Mouse (Mus musculus) mouse embryonic stem cell (cell line): ENCODE data around the gene Fam19a3.

Experiments
- in situ Hi-C, 2 experiments: fragments of 300-500 bp; cut with MboI; formaldehyde crosslinking; loops; 1 replicate in 1 of 2; 3 replicates in 1 of 2; pipeline ENCODE4 v1.14.3; 2019 to 2020; ENCODE audit warnings: low sequenced_read_pairs in 2 of 2, low pct_unique_long_range_greater_than_20kb in 1 of 2, mixed read lengths in 1 of 2; ENCODE audit not compliant: unreplicated experiment in 1 of 2

Fam19a3 gene

GRCm38 (mm10) chr3:104793871-104794828 is 12.5 kb upstream of the Fam19a3 start:
- in situ Hi-C loops, result loop anchor here in 1 of 2 experiments (25.0 kb wide), 1 partner anchor 168 kb away; the partner anchor contains the start of gene Wnt2b

- in situ Hi-C loops, result loop anchor here in 1 of 2 experiments (25.0 kb wide), 1 partner anchor 170 kb away; the partner anchor contains the start of gene Wnt2b
Measured at GRCm38 (mm10) chr3:104792360-104793270, 11.0 kb upstream of the Fam19a3 start.

GRCm38 (mm10) chr3:104791671-104792070 is 10.0 kb upstream of the Fam19a3 start:
- in situ Hi-C loops, result loop anchor here in 1 of 2 experiments (25.0 kb wide), 1 partner anchor 171 kb away; the partner anchor contains the start of gene Wnt2b

GRCm38 (mm10) chr3:104791017-104791416 is 9.4 kb upstream of the Fam19a3 start:
- in situ Hi-C loops, result loop anchor here in 1 of 2 experiments (25.0 kb wide), 1 partner anchor 171 kb away; the partner anchor contains the start of gene Wnt2b

- in situ Hi-C loops, result loop anchor here in 1 of 2 experiments (25.0 kb wide), 1 partner anchor 172 kb away; the partner anchor contains the start of gene Wnt2b
Measured at GRCm38 (mm10) chr3:104790401-104790937, 8.8 kb upstream of the Fam19a3 start.

- in situ Hi-C loops, result loop anchor here in 1 of 2 experiments (25.0 kb wide), 1 partner anchor 172 kb away; the partner anchor contains the start of gene Wnt2b
Measured at GRCm38 (mm10) chr3:104789822-104790221, 8.2 kb upstream of the Fam19a3 start.

- in situ Hi-C loops, result loop anchor here in 1 of 2 experiments (25.0 kb wide), 1 partner anchor 173 kb away; the partner anchor contains the start of gene Wnt2b
Measured at GRCm38 (mm10) chr3:104789312-104789605, 7.6 kb upstream of the Fam19a3 start.

- in situ Hi-C loops, result loop anchor here in 1 of 2 experiments (25.0 kb wide), 1 partner anchor 174 kb away; the partner anchor contains the start of gene Wnt2b
Measured at GRCm38 (mm10) chr3:104788561-104789311, 7.1 kb upstream of the Fam19a3 start.

GRCm38 (mm10) chr3:104788075-104788474 is 6.4 kb upstream of the Fam19a3 start, which contains the start of gene Rhoc:
Gene Rhoc, plus strand, starts transcription at chr3:104788375.
- in situ Hi-C loops, result loop anchor here in 1 of 2 experiments (25.0 kb wide), 1 partner anchor 174 kb away; the partner anchor contains the start of gene Wnt2b

- in situ Hi-C loops, result loop anchor here in 1 of 2 experiments (25.0 kb wide), 1 partner anchor 177 kb away; the partner anchor contains the start of gene Wnt2b
Measured at GRCm38 (mm10) chr3:104785284-104785683, 3.6 kb upstream of the Fam19a3 start.

- in situ Hi-C loops, result loop anchor here in 1 of 2 experiments (25.0 kb wide), 1 partner anchor 178 kb away; the partner anchor contains the start of gene Wnt2b
Measured at GRCm38 (mm10) chr3:104783971-104784500, 2.4 kb upstream of the Fam19a3 start.

GRCm38 (mm10) chr3:104782061-104782681 is 531 bp upstream of the Fam19a3 start:
- in situ Hi-C loops, result loop anchor here in 1 of 2 experiments (25.0 kb wide), 1 partner anchor 180 kb away; the partner anchor contains the start of gene Wnt2b

- in situ Hi-C loops, result loop anchor here in 1 of 2 experiments (25.0 kb wide), 1 partner anchor 182 kb away; the partner anchor contains the start of gene Wnt2b
Measured at GRCm38 (mm10) chr3:104780561-104781420, 849 bp downstream of the Fam19a3 start, which contains the start of gene Ppm1j. Gene Ppm1j, plus strand, starts transcription at chr3:104781056.

GRCm38 (mm10) chr3:104779949-104780348 is 1.7 kb downstream of the Fam19a3 start:
- in situ Hi-C loops, result loop anchor here (10.0 to 25.0 kb wide), 2 partner anchors 182 to 185 kb away; partner anchors contain the start of gene Wnt2b (in 2 of the 2)

GRCm38 (mm10) chr3:104777342-104777741 is 4.3 kb downstream of the Fam19a3 start:
- in situ Hi-C loops, result loop anchor here (10.0 to 25.0 kb wide), 2 partner anchors 185 to 187 kb away; partner anchors contain the start of gene Wnt2b (in 2 of the 2)
